Mouse (Mus musculus) heart, postnatal 25 days (tissue): ENCODE data around the gene Abtb1. TPM values are rescaled to one million over a fixed set of nuclear protein-coding genes. Genes with fewer than 3 reads are reported as not detected.

ENCODE experiments used
- DNase-seq: peaks from one replicate; pipeline ENCODE4 v3.0.0; 2022; ENCODE audit warnings: low spot score
- intact Hi-C: fragments of 180-260 bp; cut with DNase I; formaldehyde crosslinking; loops from one replicate; pipeline ENCODE4 v1.15.1; 2025
- total RNA-seq, 2 experiments: library from RNA; stranded (reverse); gene quantifications; 2 replicates each; pipeline ENCODE4 v1.2.3; 2021

Abtb1 gene
- total RNA-seq = 10 to 100 TPM; 21.9 to 23.3 TPM

- peak; percentile 99 for DNase-seq
- intact Hi-C loops = no loop called here
Observed at GRCm38 (mm10) chr6:88841781-88842689, at the start of gene Abtb1. TSS of gene Abtb1 (minus strand) at chr6:88841984.

GRCm38 (mm10) chr6:88890832-88891231 is 49.0 kb upstream of the Abtb1 start:
- DNase-seq = no peak

GRCm38 (mm10) chr6:88889410-88890042 is 47.7 kb upstream of the Abtb1 start:
- DNase-seq = no peak
- intact Hi-C loops = no loop called here

More at GRCm38 (mm10) chr6:88890832-88891231, 49.0 kb upstream of the Abtb1 start:
- intact Hi-C loops = no loop called here

- intact Hi-C loops = no loop called here
- DNase-seq = no peak
Observed at GRCm38 (mm10) chr6:88886417-88886967, 44.7 kb upstream of the Abtb1 start.

DNA sequence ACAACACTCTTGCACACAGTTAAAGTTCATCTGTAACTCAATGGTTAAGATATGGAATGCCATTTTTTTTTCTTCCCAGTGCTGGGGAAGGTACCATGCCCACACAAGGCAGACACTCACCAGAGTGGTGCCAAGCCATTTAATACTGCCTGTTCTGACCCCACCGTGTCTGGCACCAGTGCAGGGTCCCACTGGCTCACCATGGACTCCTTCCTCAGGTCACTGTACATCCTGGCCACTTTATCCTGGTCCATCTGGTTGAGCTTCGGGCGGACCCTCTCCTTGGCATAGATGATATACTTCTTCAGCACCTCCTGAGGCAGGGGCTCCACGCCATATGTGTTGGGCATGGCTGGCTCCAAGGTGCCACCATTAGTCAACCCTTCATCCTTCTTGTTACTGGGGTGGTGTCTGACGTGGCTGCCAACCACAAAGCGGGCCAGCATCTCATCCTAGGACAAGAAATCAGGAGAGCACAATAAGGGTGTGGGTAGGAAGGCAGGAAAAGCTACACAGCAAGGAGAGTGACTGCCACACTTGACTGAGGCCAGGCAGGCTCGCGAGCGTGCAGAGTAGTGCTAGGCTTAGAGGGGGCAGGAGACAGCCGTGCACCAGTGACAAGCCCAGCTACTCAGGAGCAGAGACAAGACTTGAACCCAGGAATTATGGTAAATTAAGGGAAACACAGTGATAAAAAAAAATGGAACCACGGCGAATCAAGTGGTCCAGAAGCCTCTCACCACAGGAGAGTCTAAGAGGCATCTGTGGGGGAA is 44.0 kb upstream of the Abtb1 start:
- DNase-seq = no peak
- intact Hi-C loops = no loop called here

DNA sequence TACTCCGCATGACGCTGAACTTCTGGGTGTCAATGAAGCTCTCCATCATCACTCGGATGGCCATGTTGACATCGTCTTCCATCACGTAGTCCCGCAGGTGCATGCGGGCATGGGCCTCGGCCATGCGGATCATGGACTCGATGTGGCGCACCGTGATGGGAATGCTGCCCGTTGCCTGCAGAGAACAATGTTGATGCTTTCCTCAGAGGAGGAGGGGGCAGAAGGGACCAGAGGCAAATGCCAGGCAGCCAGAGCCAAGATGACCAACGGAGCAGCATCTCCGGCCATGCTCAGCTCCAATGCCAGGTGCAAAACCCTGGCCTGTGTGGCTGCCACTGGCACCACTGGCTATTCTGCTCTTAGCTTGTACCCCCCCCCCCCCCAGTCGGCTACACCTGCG is 42.9 kb upstream of the Abtb1 start:
- no peak for DNase-seq
- intact Hi-C loops = no loop called here

GRCm38 (mm10) chr6:88884195-88884594 is 42.4 kb upstream of the Abtb1 start:
- intact Hi-C loops = no loop called here
- DNase-seq = no peak

- DNase-seq = no peak
- intact Hi-C loops = no loop called here
Observed at GRCm38 (mm10) chr6:88881334-88881733, 39.5 kb upstream of the Abtb1 start.

- DNase-seq = no peak
Observed at GRCm38 (mm10) chr6:88879471-88879870, 37.7 kb upstream of the Abtb1 start.

GRCm38 (mm10) chr6:88874868-88875508 is 33.2 kb upstream of the Abtb1 start, which contains the start of gene Podxl2:
TSS of gene Podxl2 (minus strand) at chr6:88875044.
- intact Hi-C loops = no loop called here
- DNase-seq = peak; percentile 65

More at GRCm38 (mm10) chr6:88879471-88879870, 37.7 kb upstream of the Abtb1 start:
- intact Hi-C loops = no loop called here

- intact Hi-C loops = no loop called here
- no peak for DNase-seq
Observed at GRCm38 (mm10) chr6:88873965-88874867, 32.4 kb upstream of the Abtb1 start.

- intact Hi-C loops = no loop called here
- DNase-seq = no peak
Observed at GRCm38 (mm10) chr6:88872811-88873210, 31.0 kb upstream of the Abtb1 start.

- intact Hi-C loops = no loop called here
- DNase-seq = no peak
Observed at GRCm38 (mm10) chr6:88871546-88871945, 29.8 kb upstream of the Abtb1 start.

- no peak for DNase-seq
- intact Hi-C loops = no loop called here
Observed at GRCm38 (mm10) chr6:88870594-88870993, 28.8 kb upstream of the Abtb1 start.

DNA sequence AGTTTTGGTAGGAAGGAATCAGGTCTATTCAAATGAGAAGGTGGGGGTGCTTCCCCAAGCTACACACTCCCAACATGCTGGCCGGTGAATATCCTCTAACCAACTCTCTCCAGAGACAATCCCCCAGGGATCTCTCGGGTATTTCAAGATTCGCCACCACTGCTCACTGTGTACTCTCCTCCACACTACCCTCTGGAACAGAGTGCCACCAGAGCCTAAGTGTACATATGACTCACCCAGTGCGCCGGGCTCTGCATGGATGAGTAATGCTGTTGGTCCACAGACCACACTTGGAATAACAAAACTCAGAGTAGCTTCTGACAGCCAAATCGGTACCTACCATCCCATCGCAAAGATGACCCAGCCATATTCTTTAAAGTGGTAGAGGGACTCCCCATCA is 27.7 kb upstream of the Abtb1 start:
- intact Hi-C loops = no loop called here
- DNase-seq = no peak

GRCm38 (mm10) chr6:88865704-88866103 is 23.9 kb upstream of the Abtb1 start:
- intact Hi-C loops = no loop called here
- no peak for DNase-seq

DNA sequence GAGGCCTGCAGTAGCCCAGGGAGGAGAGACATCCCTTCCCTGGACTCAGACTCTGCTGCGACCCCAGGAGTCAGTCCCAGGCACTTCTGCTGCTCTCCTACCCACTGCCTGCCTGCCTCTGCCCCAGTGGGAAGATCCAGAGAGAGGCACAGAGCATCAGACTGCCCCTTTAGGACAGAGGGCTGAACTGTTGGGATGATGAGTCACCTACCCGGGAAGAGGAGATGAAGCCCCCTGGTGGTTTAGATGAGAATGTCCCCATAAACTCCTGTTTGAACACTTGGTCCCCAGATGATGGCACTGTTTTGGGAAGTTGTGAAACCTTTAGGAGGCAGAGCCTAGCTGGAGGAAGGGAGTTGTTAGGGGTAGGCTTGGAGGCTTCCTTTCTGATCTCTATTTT is 19.1 kb upstream of the Abtb1 start:
- no peak for DNase-seq
- intact Hi-C loops = no loop called here

- intact Hi-C loops = loop anchor here (2.0 kb wide), 1 partner anchor 34 kb away; no protein-coding TSS in a partner anchor
- DNase-seq = no peak
Observed at GRCm38 (mm10) chr6:88858341-88858740, 16.6 kb upstream of the Abtb1 start.
